Mouse (Mus musculus): ENCODE results near the gene Pbx1. TPM values are rescaled to one million over a fixed set of nuclear protein-coding genes. Genes with fewer than 3 reads are reported as not detected.

Pbx1 gene
- polyA plus RNA-seq, 1 experiment = 141 TPM

DNA sequence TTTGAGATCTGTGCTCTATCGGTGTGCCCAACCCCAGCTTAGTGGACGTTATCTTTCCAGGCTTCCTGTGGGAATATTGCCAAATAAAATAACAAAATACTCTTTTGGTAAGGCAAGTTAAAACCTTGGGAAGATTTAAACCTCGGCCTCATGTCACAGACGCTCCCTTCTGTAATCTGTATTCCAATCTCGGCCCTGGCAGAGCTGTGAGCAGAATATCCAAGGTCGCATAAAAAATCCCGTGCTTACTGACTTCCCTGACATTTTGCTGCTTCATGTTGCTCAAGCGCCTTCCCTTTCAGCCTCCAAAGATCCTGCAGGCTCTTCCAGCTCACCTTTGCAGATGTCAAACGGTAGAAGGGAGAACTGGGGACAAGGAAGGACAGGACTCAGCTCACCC lies 140.0 kb downstream of the Pbx1 start:
- no peak for TF ChIP-seq POLR2A (IDR thresholded peaks at IDR 0.05; ENCODE audit: borderline replicate concordance, extremely low read depth, insufficient read depth, insufficient read length, poor library complexity, severe bottlenecking)
- no peak for TF ChIP-seq CTCF (IDR thresholded peaks at IDR 0.05; ENCODE audit: borderline replicate concordance, extremely low read depth, insufficient read depth, insufficient read length)
- DNase-seq (ENCODE audit: low read depth) = no peak

DNA sequence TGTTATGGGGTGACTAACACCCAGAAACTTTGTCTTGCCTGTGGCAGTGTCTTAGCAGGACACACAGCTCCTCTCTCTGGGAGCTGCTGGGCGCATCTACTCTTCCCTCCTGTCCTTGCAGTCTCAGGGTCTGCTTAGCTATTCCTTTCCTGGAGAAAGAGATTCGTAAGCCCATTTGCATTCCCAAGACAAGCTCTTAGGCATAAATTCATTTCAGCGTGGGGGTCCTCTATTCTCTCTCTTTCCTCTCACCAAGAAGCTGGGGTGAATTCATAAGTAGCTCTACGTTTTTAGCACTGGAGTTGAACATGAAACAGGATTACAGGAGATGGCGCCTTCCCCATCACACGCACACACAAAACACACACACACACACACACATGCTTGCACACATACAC lies 140.4 kb downstream of the Pbx1 start:
- DNase-seq (ENCODE audit: low read depth) = peak; percentile 75
- TF ChIP-seq CTCF (IDR thresholded peaks at IDR 0.05; ENCODE audit: borderline replicate concordance, extremely low read depth, insufficient read depth, insufficient read length) = no peak
- TF ChIP-seq POLR2A (IDR thresholded peaks at IDR 0.05; ENCODE audit: borderline replicate concordance, extremely low read depth, insufficient read depth, insufficient read length, poor library complexity, severe bottlenecking) = no peak

DNA sequence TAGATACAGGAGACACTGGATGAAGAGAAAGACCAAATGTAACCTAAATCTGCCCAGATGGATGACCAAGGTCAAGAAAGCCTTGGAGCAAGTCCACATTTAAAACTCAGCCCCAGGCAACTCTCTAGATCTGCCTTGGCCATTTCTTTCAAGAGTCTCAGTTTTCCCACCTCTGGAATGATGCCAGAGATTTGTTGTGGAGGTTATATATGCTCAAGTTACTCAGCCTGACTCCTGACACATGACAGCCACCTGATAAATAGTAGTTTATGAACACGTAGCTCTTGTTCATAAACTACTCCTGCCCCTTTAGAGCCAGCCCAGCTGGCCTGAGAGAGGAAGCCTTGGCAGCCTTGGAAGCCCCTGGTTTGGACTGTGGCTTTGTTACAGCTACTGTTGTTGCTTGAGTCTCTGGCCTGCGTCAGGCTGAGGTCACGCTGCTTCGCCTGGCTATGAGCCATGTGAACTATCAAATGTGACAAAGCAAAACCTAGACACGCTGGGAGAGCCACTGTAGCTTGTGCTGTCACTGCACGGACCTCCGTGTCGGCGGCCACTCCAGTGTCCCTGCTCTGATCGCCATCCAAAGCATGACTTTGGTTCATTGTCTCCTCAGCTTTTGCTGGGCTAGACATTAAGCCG lies 140.9 kb downstream of the Pbx1 start:
- peak; percentile 78 for DNase-seq (ENCODE audit: low read depth)

DNA sequence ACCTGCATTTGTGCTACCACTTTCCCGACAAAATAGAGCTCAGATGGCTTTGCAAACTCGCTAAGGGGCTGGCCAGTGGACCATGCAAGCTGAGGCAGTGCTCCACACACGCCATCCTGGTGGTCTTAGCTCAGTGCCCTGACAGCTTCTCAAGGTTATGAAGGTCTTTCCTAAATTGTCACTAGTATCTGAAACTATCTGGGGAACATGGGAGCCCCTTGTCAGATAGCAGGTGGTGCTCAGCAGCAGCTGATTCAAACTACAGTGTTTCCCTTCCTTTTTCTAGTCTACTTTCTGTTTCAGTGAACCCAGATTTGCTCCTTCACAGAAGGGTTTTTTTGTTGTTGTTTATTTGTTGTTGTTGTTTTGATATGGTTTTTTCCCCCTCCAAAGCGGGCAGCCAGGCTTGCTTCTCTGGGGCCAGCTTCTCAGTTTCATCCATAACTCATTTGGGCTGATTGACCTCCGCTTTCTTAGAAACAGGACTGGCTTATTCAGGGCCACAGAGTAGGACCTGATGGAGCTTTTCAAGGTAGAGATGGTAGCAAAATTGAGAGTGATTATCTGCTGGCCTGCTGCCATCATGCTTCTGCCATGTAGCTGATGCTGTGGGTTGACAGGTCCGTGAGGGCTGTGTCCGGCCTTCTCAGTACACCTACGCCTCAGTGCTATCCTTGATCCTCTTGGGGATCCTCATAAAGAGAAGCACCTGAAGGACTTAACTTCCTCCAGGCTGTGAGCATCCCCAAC lies 141.7 kb downstream of the Pbx1 start:
- no peak for TF ChIP-seq CTCF (IDR thresholded peaks at IDR 0.05; ENCODE audit: borderline replicate concordance, extremely low read depth, insufficient read depth, insufficient read length)
- no peak for TF ChIP-seq POLR2A (IDR thresholded peaks at IDR 0.05; ENCODE audit: borderline replicate concordance, extremely low read depth, insufficient read depth, insufficient read length, poor library complexity, severe bottlenecking)
- DNase-seq (ENCODE audit: low read depth) = no peak

More for the DNA sequence above, 140.9 kb downstream of the Pbx1 start:
- no peak for TF ChIP-seq CTCF (IDR thresholded peaks at IDR 0.05; ENCODE audit: borderline replicate concordance, extremely low read depth, insufficient read depth, insufficient read length)
- no peak for TF ChIP-seq POLR2A (IDR thresholded peaks at IDR 0.05; ENCODE audit: borderline replicate concordance, extremely low read depth, insufficient read depth, insufficient read length, poor library complexity, severe bottlenecking)

DNA sequence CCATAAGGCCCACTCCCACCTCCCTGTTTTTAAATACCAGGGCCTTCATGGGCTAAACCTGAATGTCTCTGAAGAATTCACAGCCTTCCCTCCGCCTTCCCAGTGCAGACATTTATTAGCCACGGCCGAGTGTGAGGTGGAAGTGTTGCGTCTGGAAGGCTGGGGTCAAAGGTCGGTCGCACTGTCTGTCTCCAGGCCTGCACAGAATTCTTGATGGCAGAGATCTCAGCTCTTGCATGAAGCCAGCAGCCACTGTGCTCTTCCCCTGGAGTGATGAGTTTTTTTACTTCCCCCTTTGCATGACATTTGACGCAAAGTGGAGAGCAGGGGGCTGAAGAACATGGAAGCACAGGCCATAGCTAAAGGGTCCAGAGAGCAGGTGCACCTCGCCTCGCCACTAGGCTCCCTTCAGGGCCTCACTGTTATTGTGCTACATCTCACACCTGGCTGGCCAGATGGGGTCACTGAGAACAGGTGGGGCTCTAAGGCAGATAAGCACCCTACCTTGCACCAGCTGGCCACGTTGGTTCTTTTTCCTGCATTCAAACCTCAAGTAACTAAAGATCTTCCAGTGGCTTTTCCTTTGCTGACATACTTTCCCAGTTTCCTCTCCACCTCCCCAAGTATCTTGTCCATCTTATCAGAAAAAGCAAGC lies 143.1 kb downstream of the Pbx1 start:
- no peak for TF ChIP-seq POLR2A (IDR thresholded peaks at IDR 0.05; ENCODE audit: borderline replicate concordance, extremely low read depth, insufficient read depth, insufficient read length, poor library complexity, severe bottlenecking)
- TF ChIP-seq CTCF (IDR thresholded peaks at IDR 0.05; ENCODE audit: borderline replicate concordance, extremely low read depth, insufficient read depth, insufficient read length) = no peak
- DNase-seq (ENCODE audit: low read depth) = peak; percentile 48

DNA sequence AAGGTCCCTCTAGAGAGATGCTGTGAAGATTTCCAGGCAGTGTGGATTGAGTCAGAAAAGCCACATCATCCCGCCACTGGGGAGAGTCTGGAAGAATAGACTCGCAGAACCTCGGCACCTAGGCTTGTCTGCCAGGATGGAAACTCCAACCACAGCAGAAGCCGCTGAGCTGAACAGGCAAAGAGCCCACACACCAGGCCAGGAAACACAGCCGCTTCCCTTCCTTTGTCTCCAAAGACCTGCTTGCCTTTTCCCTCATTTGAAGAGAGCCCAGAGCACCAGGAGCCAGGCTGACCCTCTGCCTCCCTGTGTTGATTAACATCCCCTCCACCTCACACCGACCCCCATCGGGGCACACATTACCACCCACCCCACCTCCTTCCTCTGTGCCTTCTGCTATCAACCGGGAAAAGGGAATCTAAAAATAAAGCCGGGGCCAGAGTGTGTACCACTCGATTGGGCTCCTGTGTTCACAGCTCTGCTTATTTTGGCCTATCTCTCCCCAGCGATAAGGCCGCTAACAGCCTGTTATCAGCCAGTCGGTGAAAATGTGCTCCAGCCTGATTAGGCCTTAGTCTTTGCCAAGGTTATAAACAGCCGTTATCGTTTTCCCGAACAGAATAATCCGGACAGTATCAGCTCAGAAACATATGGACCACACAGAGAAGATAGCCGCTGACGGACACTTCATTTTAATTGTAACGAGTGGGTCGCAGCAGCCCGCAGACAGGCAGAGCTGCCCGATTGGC lies 144.1 kb downstream of the Pbx1 start:
- no peak for TF ChIP-seq POLR2A (IDR thresholded peaks at IDR 0.05; ENCODE audit: borderline replicate concordance, extremely low read depth, insufficient read depth, insufficient read length, poor library complexity, severe bottlenecking)
- TF ChIP-seq CTCF (IDR thresholded peaks at IDR 0.05; ENCODE audit: borderline replicate concordance, extremely low read depth, insufficient read depth, insufficient read length) = no peak

DNA sequence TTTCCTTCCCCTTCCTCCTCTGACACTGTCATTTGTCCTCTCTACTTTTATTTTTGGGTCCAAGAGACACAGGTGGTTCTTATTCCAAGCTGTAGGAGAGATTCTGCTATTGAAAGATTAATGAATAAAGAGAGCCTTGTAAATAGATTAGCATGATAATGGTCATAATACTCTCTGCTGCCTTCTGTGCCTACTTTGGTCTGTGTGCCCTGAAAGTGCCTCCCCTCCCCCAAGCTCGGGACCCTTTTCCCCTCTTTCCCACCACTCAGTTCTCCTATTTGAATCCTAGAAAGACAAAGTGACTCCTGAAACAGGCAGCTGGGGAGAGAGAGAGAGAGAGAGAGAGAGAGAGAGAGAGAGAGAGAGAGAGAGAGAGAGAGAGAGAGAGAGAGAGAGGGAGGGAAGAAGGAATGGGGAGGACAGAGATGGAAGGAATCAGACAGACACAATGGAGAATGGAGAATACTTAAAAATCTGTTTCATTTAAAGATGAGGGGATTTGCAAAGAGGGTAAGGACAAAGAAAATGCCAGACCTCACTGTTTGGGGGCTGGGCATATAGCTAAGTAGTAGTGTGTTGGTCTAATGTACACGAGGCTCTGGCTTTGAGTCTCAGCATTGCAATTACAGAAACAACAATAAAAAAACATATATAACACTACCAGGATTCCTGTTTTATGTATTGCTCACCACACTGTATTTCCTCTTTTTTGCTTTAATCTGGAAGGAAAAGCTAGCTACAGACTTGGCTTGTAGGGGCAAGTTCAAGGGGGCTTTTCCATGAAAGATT lies 145.0 kb downstream of the Pbx1 start:
- no peak for TF ChIP-seq CTCF (IDR thresholded peaks at IDR 0.05; ENCODE audit: borderline replicate concordance, extremely low read depth, insufficient read depth, insufficient read length)
- TF ChIP-seq POLR2A (IDR thresholded peaks at IDR 0.05; ENCODE audit: borderline replicate concordance, extremely low read depth, insufficient read depth, insufficient read length, poor library complexity, severe bottlenecking) = no peak
- peak; percentile 82 for DNase-seq (ENCODE audit: low read depth)

More for the DNA sequence above, 144.1 kb downstream of the Pbx1 start:
- DNase-seq (ENCODE audit: low read depth) = peak; percentile 86

DNA sequence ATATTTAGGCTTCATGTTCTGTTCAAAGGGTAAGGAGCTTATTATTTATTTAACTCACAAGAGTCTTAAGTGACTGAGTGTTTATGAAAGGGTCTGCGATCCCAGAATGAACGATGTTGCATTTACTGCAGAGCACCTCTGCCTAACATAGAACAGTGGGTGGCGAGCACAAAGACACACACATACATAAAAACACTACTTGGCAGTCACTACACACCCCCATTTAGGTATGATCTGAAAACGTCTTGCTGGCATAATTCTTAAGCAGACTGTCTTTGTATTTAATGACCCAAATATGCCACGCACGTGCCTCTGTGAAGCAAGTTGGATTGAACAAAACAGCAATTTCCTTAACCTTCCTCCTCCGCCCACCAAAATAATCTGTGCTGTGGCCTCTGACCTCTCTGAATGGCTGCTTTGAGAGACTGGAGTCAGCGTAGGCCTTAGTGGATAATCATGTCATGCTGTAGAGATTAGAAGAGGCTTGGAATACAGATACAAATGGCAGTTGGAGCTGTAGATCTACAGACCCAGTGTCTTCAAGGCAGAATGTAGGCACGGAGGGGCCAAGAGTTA lies 147.4 kb downstream of the Pbx1 start:
- peak; percentile 81 for DNase-seq (ENCODE audit: low read depth)
- TF ChIP-seq POLR2A (IDR thresholded peaks at IDR 0.05; ENCODE audit: borderline replicate concordance, extremely low read depth, insufficient read depth, insufficient read length, poor library complexity, severe bottlenecking) = no peak
- no peak for TF ChIP-seq CTCF (IDR thresholded peaks at IDR 0.05; ENCODE audit: borderline replicate concordance, extremely low read depth, insufficient read depth, insufficient read length)

DNA sequence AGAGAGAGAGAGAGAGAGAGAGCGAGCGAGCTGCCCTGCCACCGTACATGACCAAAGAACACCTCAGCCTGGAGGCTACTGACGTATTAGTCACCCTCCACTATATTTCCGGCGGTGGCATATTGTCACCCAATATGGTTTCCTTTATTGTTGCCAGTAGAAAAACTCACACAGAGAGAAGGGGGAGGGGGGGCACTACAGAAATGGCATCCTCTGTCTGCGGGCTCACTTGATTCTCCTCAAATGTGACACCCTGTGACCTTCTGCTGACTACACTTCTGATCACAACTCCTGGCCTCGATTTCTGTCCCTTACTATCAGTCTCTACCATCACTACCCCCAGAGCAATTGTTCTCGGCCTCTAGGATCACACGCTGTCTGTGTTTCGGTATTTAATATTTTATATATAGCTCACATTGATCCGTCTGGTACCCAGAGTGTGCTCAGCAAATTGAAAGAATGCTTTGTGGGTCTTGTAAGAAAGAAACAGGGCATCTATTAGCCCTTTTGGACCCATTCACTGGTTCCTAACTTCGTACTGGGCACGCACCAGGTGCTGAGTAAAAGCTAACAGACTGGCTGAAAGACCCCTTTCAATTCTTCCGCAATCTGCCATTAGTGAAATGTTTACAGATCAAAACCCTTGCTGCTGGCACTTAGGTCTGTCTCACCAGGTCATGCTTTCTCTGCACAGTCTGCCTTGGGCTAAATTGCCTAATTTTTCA lies 148.1 kb downstream of the Pbx1 start:
- peak; percentile 84 for DNase-seq (ENCODE audit: low read depth)

More for the DNA sequence above, 148.1 kb downstream of the Pbx1 start:
- no peak for TF ChIP-seq POLR2A (IDR thresholded peaks at IDR 0.05; ENCODE audit: borderline replicate concordance, extremely low read depth, insufficient read depth, insufficient read length, poor library complexity, severe bottlenecking)
- no peak for TF ChIP-seq CTCF (IDR thresholded peaks at IDR 0.05; ENCODE audit: borderline replicate concordance, extremely low read depth, insufficient read depth, insufficient read length)

All from brain, embryonic 14.5 days (tissue).